Mouse (Mus musculus) embryo, embryonic 11.5 days (tissue): Measurements from ENCODE around the gene Snd1.

ENCODE experiments used
- DNase-seq: peaks from one replicate; pipeline ENCODE4 v3.0.0-alpha.2; 2012; ENCODE audit warnings: low read depth, low spot score

Gene Snd1

GRCm38 (mm10) chr6:28795792-28796515 is 321.0 kb downstream of the Snd1 start:
- no peak for DNase-seq

- no peak for DNase-seq
Measured at GRCm38 (mm10) chr6:28799818-28800217, 324.9 kb downstream of the Snd1 start.

- no peak for DNase-seq
Measured at GRCm38 (mm10) chr6:28800976-28801375, 326.0 kb downstream of the Snd1 start.

GRCm38 (mm10) chr6:28803678-28804279 is 328.8 kb downstream of the Snd1 start:
- DNase-seq, result no peak

GRCm38 (mm10) chr6:28804751-28805150 is 329.8 kb downstream of the Snd1 start:
- DNase-seq, result no peak

- no peak for DNase-seq
Measured at GRCm38 (mm10) chr6:28813057-28813456, 338.1 kb downstream of the Snd1 start.

GRCm38 (mm10) chr6:28814895-28815294 is 340.0 kb downstream of the Snd1 start:
- DNase-seq, result no peak

GRCm38 (mm10) chr6:28817039-28817438 is 342.1 kb downstream of the Snd1 start:
- DNase-seq, result no peak

GRCm38 (mm10) chr6:28819509-28820358 is 344.8 kb downstream of the Snd1 start:
- DNase-seq, result no peak

- no peak for DNase-seq
Measured at GRCm38 (mm10) chr6:28822296-28822695, 347.4 kb downstream of the Snd1 start.

- no peak for DNase-seq
Measured at GRCm38 (mm10) chr6:28823375-28823774, 348.4 kb downstream of the Snd1 start.

GRCm38 (mm10) chr6:28823802-28824201 is 348.9 kb downstream of the Snd1 start:
- DNase-seq, result no peak

GRCm38 (mm10) chr6:28825894-28826293 is 351.0 kb downstream of the Snd1 start:
- no peak for DNase-seq

GRCm38 (mm10) chr6:28826689-28827389 is 351.9 kb downstream of the Snd1 start:
- DNase-seq, result no peak

- no peak for DNase-seq
Measured at GRCm38 (mm10) chr6:28827565-28827964, 352.6 kb downstream of the Snd1 start.

- no peak for DNase-seq
Measured at GRCm38 (mm10) chr6:28828593-28828992, 353.7 kb downstream of the Snd1 start.

- no peak for DNase-seq
Measured at GRCm38 (mm10) chr6:28830306-28830705, 355.4 kb downstream of the Snd1 start.

- DNase-seq, result no peak
Measured at GRCm38 (mm10) chr6:28831011-28831853, 356.3 kb downstream of the Snd1 start, which contains the start of gene Lrrc4. Lrrc4 (minus strand) TSS chr6:28831747.

GRCm38 (mm10) chr6:28831854-28832750 is 357.2 kb downstream of the Snd1 start:
- DNase-seq, result no peak
